Mouse (Mus musculus) heart, adult 2 months (tissue): ENCODE measurements around the gene Ypel3. TPM values are rescaled to one million over a fixed set of nuclear protein-coding genes. Genes with fewer than 3 reads are reported as not detected.
"Not testable (repeated sequence)": the region's sequence is repeated elsewhere in the genome, so short reads cannot be mapped to it uniquely, and the experiment has no call there.

ENCODE experiments used
- DNase-seq, 2 experiments: peaks; one replicate each; pipeline ENCODE4 v3.0.0; 2021
- H3K27ac ChIP-seq: fragments of 200-600 bp; 2 replicates; pipeline ENCODE4 v1.8.1; 2022
- H3K27me3 ChIP-seq: fragments of 200-500 bp; 2 replicates; pipeline ENCODE4 v1.6.1; 2012; ENCODE audit warnings: mild to moderate bottlenecking, low read length, inconsistent platforms, mixed read lengths; ENCODE audit not compliant: control insufficient read depth, insufficient read depth
- H3K36me3 ChIP-seq: fragments of 200-500 bp; 2 replicates; pipeline ENCODE4 v1.6.1; 2012; ENCODE audit warnings: low read length, inconsistent platforms; ENCODE audit not compliant: control insufficient read depth, insufficient read depth
- H3K4me1 ChIP-seq: fragments of 200-500 bp; 2 replicates; pipeline ENCODE4 v1.6.1; 2011; ENCODE audit warnings: low read length; ENCODE audit not compliant: control insufficient read depth, insufficient read depth
- H3K4me3 ChIP-seq: fragments of 200-600 bp; 2 replicates; pipeline ENCODE4 v1.8.1; 2022
- H3K79me2 ChIP-seq: fragments of 200-500 bp; replicated peaks from 2 replicates; pipeline ENCODE4 v1.6.1; 2012; ENCODE audit warnings: mild to moderate bottlenecking, inconsistent platforms, low read length, moderate library complexity, mixed read lengths; ENCODE audit not compliant: control insufficient read depth, insufficient read depth
- H3K9ac ChIP-seq: fragments of 200-500 bp; 2 replicates; pipeline ENCODE4 v1.6.1; 2012; ENCODE audit warnings: low read depth, mild to moderate bottlenecking, control low read depth, inconsistent platforms, low read length, mixed read lengths
- CTCF ChIP-seq: fragments of 200-600 bp; IDR thresholded peaks from 2 replicates; pipeline ENCODE4 v1.8.1; 2022; ENCODE audit warnings: antibody characterized with exemption, mild to moderate bottlenecking, moderate library complexity
- EP300 ChIP-seq: fragments of 200-500 bp; IDR thresholded peaks from 2 replicates; pipeline ENCODE4 v1.6.1; 2011; ENCODE audit warnings: low read depth, low read length, control low read depth; ENCODE audit not compliant: insufficient read depth
- POLR2A ChIP-seq: fragments of 200-500 bp; IDR thresholded peaks from 2 replicates; pipeline ENCODE4 v1.6.1; 2011; ENCODE audit warnings: mild to moderate bottlenecking, low read depth, low read length, control low read depth; ENCODE audit not compliant: insufficient read depth
- WGBS: fragments of 180-500 bp; shearing (Covaris S2); methylation state at CpG from one replicate; pipeline ENCODE4 v1.1.7; 2018; 5-methylcytosine and 5-hydroxymethylcytosine counted together
- intact Hi-C: fragments of 180-260 bp; cut with DNase I; formaldehyde crosslinking; loops from one replicate; pipeline ENCODE4 v1.15.1; 2025
- long read RNA-seq: library from polyadenylated mRNA; stranded (forward); transcript quantifications from one replicate; pipeline ENCODE4 v2.0.0, GENCODE M21; 2021
- polyA plus RNA-seq: library from polyadenylated mRNA; depleted of rRNA; stranded (reverse); fragments of >200 nt; gene quantifications from 2 replicates; pipeline ENCODE4 v1.2.3, GENCODE M21; 2012; rRNA removed
- total RNA-seq, 2 experiments: library from RNA; stranded (reverse); gene quantifications; 2 replicates each; pipeline ENCODE4 v1.2.3; 2021

The Ypel3 gene
- 10 to 100 TPM; 60.2 to 89.9 TPM for total RNA-seq
- 115 and 144 TPM in 2 replicates for polyA plus RNA-seq
- long read RNA-seq, transcript Ypel3-201 (5 exons, 973 nt), result major isoform, 35 of 45 reads
- long read RNA-seq, partial matches to known transcripts, result 0 of 45 reads
- long read RNA-seq, other reads (novel, unspliced or antisense), result 7 of 45 reads

GRCm38 (mm10) chr7:126776598-126777057 lies at the start of gene Ypel3:
Ypel3 (plus strand) TSS chr7:126776955.
- 0 out of 2 replicates have a peak, but pooled peaks have one; percentile 61 for TF ChIP-seq EP300
- TF ChIP-seq CTCF, result no peak
- peak; percentile 84 for TF ChIP-seq POLR2A
- intact Hi-C loops, result loop anchor here (2.0 kb wide), 1 partner anchor 16 kb away; no protein-coding TSS in a partner anchor

GRCm38 (mm10) chr7:126730256-126730789 lies 46.4 kb upstream of the Ypel3 start:
- DNase-seq, intact Hi-C loops, H3K4me3 ChIP-seq, H3K27me3 ChIP-seq, H3K4me1 ChIP-seq, H3K27ac ChIP-seq, H3K36me3 ChIP-seq, H3K79me2 ChIP-seq, H3K9ac ChIP-seq: not testable (repeated sequence)
- WGBS, result 76% methylated on average over 4 of the region's 4 CpGs

More at GRCm38 (mm10) chr7:126776598-126777057, at the start of gene Ypel3:
- Histone ChIP-seq H3K36me3 (peaks cover 5% of the 10 kb centered on the region), H3K79me2 (peaks cover 5% of the 10 kb centered on the region), H3K27me3 (no peaks in the 10 kb centered on the region), H3K4me3 (peak within 1 kb of the TSS; percentile 84), H3K4me1 (peaks cover 12% of the 10 kb centered on the region), H3K27ac (peak within 1 kb of the TSS; percentile 99), H3K9ac (peak within 1 kb of the TSS; percentile 97)
- peak; percentile 95 to 98 for DNase-seq
- WGBS, result 1% methylated on average over 37 of the region's 37 CpGs

- Histone ChIP-seq H3K27me3 (no peaks in the 10 kb centered on the region), H3K4me3 (no peak overlapping the region), H3K36me3 (no peaks in the 10 kb centered on the region), H3K27ac (no peak overlapping the region), H3K9ac (no peak overlapping the region), H3K79me2 (no peaks in the 10 kb centered on the region), H3K4me1 (no peaks in the 10 kb centered on the region)
- WGBS, result 59% methylated on average over 8 of the region's 8 CpGs
- no peak for DNase-seq
- intact Hi-C loops, result no loop called here
- TF ChIP-seq EP300, result no peak
- no peak for TF ChIP-seq POLR2A
- no peak for TF ChIP-seq CTCF
Observed at GRCm38 (mm10) chr7:126736122-126736521, 40.6 kb upstream of the Ypel3 start.

GRCm38 (mm10) chr7:126739551-126739950 lies 37.2 kb upstream of the Ypel3 start:
- intact Hi-C loops, result no loop called here
- TF ChIP-seq CTCF (no peak), POLR2A (no peak), EP300 (no peak)
- no peaks in the 10 kb centered on the region for H3K27me3 ChIP-seq
- H3K4me3 ChIP-seq, result no peak overlapping the region
- DNase-seq, result no peak
- H3K9ac ChIP-seq, result no peak overlapping the region
- no peaks in the 10 kb centered on the region for H3K36me3 ChIP-seq
- no peaks in the 10 kb centered on the region for H3K79me2 ChIP-seq
- H3K4me1 ChIP-seq, result no peaks in the 10 kb centered on the region
- H3K27ac ChIP-seq, result no peak overlapping the region
- 71% methylated on average over 17 of the region's 17 CpGs for WGBS

- Histone ChIP-seq H3K79me2 (no peaks in the 10 kb centered on the region), H3K4me1 (no peaks in the 10 kb centered on the region), H3K27ac (no peak overlapping the region), H3K4me3 (no peak overlapping the region), H3K27me3 (no peaks in the 10 kb centered on the region), H3K9ac (no peak overlapping the region), H3K36me3 (no peaks in the 10 kb centered on the region)
- DNase-seq, result no peak
- intact Hi-C loops, result no loop called here
- 81% methylated on average over 13 of the region's 13 CpGs for WGBS
- TF ChIP-seq POLR2A (no peak), EP300 (no peak), CTCF (no peak)
Observed at GRCm38 (mm10) chr7:126740132-126740735, 36.5 kb upstream of the Ypel3 start.

- WGBS, result 54% methylated on average over 5 of the region's 5 CpGs
- no peak for DNase-seq
- H3K36me3 ChIP-seq, result no peaks in the 10 kb centered on the region
- H3K9ac ChIP-seq, result no peak overlapping the region
- H3K4me1 ChIP-seq, result no peaks in the 10 kb centered on the region
- intact Hi-C loops, result no loop called here
- H3K27me3 ChIP-seq, result no peaks in the 10 kb centered on the region
- H3K4me3 ChIP-seq, result no peak overlapping the region
- TF ChIP-seq CTCF, result no peak
- TF ChIP-seq EP300, result no peak
- no peak for TF ChIP-seq POLR2A
- H3K79me2 ChIP-seq, result no peaks in the 10 kb centered on the region
- no peak overlapping the region for H3K27ac ChIP-seq
Observed at GRCm38 (mm10) chr7:126740977-126741376, 35.8 kb upstream of the Ypel3 start.
